Mouse (Mus musculus) left cerebral cortex, postnatal 10 days (tissue): Measurements from ENCODE around the gene Mmgt1. TPM values are rescaled to one million over a fixed set of nuclear protein-coding genes. Genes with fewer than 3 reads are reported as not detected.

ENCODE experiments used
- DNase-seq, 2 experiments: peaks; one replicate each; pipeline ENCODE4 v3.0.0; 2021 to 2022; ENCODE audit warnings: low spot score in 2 of 2, mixed read lengths in 1 of 2; ENCODE audit errors: extremely low spot score in 1 of 2
- intact Hi-C: fragments of 180-260 bp; cut with DNase I; formaldehyde crosslinking; loops from one replicate; pipeline ENCODE4 v1.15.1; 2025
- total RNA-seq, 2 experiments: library from RNA; stranded (reverse); gene quantifications; 2 replicates each; pipeline ENCODE4 v1.2.3; 2021

Gene Mmgt1
- 10 to 100 TPM; 36.7 to 37.8 TPM for total RNA-seq

- intact Hi-C loops = no loop called here
- DNase-seq = peak; percentile 91 to 95
Observed at GRCm38 (mm10) chrX:56597887-56598640, at the start of gene Mmgt1. Gene Mmgt1, minus strand, starts transcription at chrX:56598069.

- intact Hi-C loops = loop anchor here (10.0 kb wide), 1 partner anchor 415 kb away; the partner anchor contains the start of gene Htatsf1
- no peak for DNase-seq
Observed at GRCm38 (mm10) chrX:56640066-56640465, 42.2 kb upstream of the Mmgt1 start.

GRCm38 (mm10) chrX:56636185-56636584, 38.3 kb upstream of the Mmgt1 start:
- no peak for DNase-seq
- intact Hi-C loops = no loop called here

- DNase-seq = no peak
- intact Hi-C loops = no loop called here
Observed at GRCm38 (mm10) chrX:56615236-56615635, 17.4 kb upstream of the Mmgt1 start.

GRCm38 (mm10) chrX:56610318-56610694, 12.4 kb upstream of the Mmgt1 start:
- peak in 1 of 2 experiments; percentile 25 for DNase-seq
- intact Hi-C loops = no loop called here

- intact Hi-C loops = no loop called here
- peak; percentile 19 to 86 for DNase-seq
Observed at GRCm38 (mm10) chrX:56609623-56610317, 11.9 kb upstream of the Mmgt1 start, which contains the start of gene Slc9a6. Gene Slc9a6, plus strand, starts transcription at chrX:56609757.

GRCm38 (mm10) chrX:56609285-56609622, 11.4 kb upstream of the Mmgt1 start:
- intact Hi-C loops = no loop called here
- peak in 1 of 2 experiments; percentile 2 for DNase-seq

- intact Hi-C loops = no loop called here
- no peak for DNase-seq
Observed at GRCm38 (mm10) chrX:56607032-56607710, 9.3 kb upstream of the Mmgt1 start.

- intact Hi-C loops = no loop called here
- DNase-seq = no peak
Observed at GRCm38 (mm10) chrX:56606536-56606935, 8.7 kb upstream of the Mmgt1 start.

GRCm38 (mm10) chrX:56597219-56597886, 516 bp downstream of the Mmgt1 start:
- intact Hi-C loops = no loop called here
- peak in 1 of 2 experiments; percentile 25 for DNase-seq

GRCm38 (mm10) chrX:56578200-56578599, 19.7 kb downstream of the Mmgt1 start:
- DNase-seq = no peak
- intact Hi-C loops = no loop called here

- no peak for DNase-seq
- intact Hi-C loops = no loop called here
Observed at GRCm38 (mm10) chrX:56572465-56572864, 25.4 kb downstream of the Mmgt1 start.

- intact Hi-C loops = no loop called here
- no peak for DNase-seq
Observed at GRCm38 (mm10) chrX:56553584-56553983, 44.3 kb downstream of the Mmgt1 start.

- intact Hi-C loops = no loop called here
- no peak for DNase-seq
Observed at GRCm38 (mm10) chrX:56549506-56549905, 48.4 kb downstream of the Mmgt1 start, which contains the start of gene Gm648. Gene Gm648, minus strand, starts transcription at chrX:56549606.

GRCm38 (mm10) chrX:56537162-56537561, 60.7 kb downstream of the Mmgt1 start:
- intact Hi-C loops = no loop called here
- DNase-seq = peak; percentile 7 to 35
